Mouse (Mus musculus) urinary bladder, adult 18-20 months (tissue): ENCODE data around the gene Ebf1.

ENCODE experiments used
- DNase-seq, 2 experiments: peaks; one replicate each; pipeline ENCODE4 v3.0.0; 2022; ENCODE audit warnings: low spot score in 2 of 2, mixed read lengths in 2 of 2

Gene Ebf1

DNA sequence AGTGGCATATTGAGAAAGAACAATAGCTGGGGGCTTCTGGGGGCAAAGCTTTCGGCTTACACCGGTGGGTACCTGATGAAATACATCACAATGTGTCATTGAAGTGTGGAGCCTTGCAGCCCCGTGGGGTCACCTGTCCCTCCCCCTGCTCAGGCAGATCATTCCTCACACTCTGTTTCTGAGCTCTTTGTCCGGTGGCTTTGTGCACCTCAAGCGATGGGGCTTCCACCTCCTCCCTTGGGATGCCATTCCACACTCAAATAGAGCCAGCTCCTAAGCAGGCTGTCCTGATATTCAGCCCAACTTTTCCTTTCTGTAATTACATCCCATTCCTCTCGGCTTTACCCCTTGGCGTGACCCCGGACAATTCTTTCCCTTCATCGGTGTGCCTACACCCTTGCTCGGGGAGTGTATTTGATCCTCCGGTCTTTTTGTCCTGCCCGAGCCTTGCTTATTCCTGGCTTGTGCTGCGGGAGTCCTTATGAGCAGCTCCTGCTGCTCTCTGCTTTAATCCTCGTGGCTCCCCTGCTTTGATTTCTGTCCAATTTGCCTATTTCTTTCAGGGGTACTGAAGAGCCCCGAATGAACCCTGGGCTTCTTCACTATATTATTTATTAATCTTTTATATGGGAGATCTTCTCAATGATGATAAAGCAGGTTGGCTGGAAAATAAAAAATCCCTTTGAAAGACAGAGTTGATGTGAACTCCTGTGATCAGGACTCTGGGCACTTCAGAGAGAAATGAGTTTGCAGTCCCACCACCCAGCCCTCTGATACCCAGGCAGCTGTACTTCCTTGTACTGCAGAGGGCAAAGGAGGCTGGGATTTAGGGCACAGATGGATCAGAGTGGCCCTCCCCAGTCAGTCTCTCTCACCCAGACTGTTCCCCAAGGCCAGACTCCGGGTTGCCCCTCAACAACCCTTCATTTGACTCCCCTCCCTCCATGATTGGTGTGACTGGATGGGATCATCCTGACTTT, 160.5 kb downstream of the Ebf1 start:
- DNase-seq = no peak

DNA sequence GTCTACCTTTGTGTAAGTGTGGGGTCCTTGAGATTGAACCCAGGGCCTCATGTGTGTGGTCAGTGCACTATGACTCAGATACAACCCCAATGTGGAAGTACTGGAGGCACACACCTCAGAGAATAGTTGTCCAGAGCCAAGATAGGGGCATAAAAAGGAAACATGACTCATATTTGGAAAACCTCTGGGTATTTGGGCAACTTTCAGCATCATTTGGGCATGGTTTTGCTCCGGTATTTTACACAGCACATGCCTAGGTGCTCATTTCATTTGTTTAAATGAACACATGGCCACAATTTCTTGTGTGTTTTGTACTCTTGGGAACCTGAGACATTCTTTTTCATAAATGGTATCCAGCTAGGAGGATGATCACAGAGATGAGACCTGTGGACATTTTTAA, 161.9 kb downstream of the Ebf1 start:
- no peak for DNase-seq

DNA sequence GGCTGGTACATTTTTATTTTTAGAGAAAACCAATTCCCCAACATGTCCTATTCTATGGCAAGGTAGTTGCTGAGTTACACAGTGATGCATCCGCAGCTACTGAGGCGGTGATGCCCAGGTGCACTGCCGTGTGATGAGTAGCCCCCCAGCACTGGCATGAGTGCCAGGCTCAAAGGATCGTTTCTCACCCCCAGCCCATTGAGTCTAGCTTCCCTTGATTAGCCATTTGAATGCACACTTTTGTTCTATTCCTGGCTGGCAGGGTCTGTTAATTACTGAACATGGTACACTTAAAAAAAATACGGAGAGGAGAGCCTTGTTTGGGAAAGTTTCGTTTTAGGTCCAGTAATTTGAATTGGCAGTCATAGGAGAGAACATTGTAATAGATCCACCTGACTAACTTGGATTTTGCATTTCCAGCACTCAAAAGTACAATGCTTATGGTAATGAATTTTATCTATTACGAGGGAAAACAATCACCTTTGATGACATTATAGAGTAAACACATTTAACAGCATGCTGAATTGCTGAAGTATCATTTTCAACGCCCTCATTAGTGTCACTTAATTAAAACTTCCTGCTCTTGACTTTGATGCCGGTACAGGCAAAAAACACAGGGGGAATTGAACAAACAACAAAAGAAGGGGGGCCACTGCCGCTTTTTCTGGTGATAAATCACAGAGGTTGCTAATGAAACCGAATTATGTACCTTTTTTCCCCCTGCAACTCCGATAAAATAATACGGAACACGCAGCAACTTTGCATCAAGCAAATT, 167.3 kb downstream of the Ebf1 start:
- DNase-seq = no peak

DNA sequence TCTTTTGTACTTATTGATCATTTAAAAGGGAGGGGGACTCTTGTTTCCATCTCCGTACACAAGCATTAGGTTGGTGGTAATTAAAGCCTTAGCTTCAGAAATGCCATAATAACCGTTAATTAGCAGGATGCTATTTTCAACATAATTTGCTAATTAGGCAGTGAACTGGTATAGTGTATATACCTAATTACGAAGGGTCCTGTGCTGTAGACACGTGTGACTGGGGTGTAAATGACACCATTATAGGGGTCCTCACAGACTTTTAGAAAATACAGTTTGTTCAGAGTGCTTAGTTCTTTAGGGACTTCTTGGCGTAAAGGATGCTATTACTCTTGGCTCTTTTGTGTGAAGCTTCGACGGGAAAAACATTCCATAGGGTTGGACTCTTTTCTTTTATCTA, 167.9 kb downstream of the Ebf1 start:
- DNase-seq = no peak

DNA sequence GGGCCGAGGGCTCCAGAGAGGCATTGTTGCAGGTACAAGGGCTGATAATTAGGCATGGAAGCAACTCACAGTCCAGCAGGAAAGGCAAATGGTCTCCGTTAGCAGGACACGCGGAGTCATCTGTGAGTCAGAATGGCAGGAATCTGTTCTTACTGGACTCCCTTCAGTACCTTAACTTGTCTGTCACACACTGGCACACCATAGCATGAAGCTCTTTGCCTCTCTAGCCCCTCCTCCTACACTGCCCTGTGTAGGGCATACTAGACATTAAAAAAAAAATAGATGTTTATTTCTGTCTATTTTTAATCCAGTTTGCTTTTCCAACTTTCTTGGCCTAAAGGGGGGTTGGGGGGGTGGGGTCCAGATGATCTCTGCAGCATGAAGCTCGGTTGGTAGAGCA, 168.4 kb downstream of the Ebf1 start:
- no peak for DNase-seq

DNA sequence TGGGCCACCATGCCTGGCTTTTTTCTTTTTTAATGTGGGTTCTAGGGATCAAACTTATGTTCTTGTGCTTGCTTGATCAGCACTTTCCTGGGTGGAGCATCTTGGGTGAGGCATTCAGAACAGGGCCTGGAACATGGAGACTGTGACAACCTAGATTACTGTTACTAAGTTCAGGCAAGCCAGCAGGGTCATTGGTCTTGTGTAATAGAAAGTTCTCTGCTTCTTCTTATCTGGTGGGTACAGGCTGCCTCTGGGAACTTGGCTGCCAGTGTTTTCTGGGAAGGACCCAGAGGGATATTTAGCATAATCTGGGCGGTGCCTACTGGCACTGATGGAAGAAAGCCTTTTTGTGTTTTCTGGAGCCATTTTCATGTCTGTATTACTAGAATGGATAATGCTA, 170.9 kb downstream of the Ebf1 start:
- no peak for DNase-seq

DNA sequence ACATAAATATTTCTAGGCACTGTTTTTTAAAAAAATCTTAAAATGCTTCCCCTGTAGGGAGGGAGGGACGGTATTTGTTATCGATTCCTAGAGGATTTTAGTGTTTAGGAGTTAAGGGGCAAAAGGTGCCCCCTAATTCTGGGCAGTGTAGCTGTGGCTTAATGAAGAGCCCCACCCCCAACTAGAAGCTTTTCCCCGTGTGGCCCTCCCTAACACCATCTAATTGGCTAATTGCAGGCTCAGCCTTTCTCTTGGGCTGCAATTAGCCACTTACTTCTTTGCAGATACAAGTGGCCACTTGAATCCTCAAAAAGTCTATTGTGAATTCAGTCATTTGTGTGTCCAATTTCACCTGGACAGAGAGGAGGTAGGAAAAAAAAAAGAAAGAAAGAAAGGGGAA, 175.7 kb downstream of the Ebf1 start:
- no peak for DNase-seq

DNA sequence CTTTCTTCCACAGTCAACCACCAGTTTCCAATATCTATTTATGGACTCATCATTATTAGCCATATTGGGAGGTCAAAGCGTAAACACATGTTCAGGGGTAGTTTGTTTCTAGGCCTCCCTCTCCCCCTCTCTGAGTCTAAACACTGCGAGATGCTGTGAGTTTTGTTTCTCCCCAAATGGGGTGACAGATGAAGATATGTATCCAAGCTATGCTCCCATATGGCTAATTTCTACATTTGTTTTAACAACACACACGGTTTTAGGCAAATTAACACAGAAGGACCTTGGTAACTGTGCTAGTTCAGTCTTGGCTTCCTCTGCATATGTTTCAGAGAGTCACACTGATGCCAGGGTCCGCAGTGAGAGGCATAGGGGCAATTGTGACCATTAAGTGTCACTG, 177.8 kb downstream of the Ebf1 start:
- no peak for DNase-seq

DNA sequence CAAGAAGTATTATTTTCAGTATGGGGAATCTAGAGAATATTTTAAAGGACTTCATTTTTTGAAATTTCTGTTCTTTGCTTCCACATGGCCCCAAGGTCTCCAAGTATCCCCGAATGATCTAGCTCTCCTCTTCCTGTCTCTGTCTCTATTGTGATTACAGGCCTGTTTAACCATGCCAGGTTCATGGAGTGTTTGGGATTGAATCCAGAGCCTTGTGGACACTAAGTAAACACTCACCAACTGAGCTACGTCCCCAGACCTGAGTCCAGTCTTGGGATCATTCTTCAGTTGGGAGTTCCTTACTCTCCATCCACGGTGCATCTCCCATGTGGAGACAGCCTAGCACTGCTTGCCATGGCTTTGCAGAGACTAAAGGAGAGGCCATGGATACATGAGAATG, 178.7 kb downstream of the Ebf1 start:
- DNase-seq = no peak

DNA sequence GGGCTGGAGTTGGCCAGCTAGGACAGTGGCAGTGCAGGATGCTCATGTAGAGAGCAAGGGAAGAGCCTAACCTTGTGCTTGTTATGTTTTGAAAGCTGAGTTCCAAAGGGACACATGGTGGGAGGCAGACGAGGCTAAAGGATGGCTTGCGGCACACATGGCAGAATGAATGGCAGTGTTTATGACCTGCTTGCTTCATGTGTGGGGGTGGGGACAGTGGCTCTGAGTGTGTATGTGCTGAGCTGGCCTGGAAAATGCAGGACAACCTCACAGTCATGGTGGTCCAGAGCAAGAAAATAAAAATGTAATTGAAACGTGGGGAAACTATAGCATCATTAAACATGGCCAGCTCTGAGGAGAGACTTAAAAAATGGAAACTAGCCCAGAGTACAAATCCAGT, 181.2 kb downstream of the Ebf1 start:
- no peak for DNase-seq

DNA sequence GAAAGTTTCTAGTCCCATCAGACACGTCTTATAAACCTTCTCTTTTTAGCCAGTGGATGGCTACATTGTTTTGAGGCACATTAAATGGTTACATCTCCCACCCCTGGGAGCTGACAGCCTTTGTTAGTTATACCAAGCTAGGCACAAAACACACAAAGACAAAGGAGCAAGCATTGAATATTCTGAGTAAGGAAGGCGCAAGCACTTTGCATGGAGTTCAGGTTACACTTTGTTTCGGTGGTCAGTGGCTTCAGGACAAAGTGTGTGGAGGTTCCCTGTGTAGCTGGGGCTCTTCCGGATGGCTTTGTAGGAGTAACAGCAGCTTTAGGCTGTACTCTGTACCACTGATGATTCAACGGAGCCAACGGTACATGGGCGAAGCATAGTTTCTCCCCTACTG, 186.9 kb downstream of the Ebf1 start:
- no peak for DNase-seq

DNA sequence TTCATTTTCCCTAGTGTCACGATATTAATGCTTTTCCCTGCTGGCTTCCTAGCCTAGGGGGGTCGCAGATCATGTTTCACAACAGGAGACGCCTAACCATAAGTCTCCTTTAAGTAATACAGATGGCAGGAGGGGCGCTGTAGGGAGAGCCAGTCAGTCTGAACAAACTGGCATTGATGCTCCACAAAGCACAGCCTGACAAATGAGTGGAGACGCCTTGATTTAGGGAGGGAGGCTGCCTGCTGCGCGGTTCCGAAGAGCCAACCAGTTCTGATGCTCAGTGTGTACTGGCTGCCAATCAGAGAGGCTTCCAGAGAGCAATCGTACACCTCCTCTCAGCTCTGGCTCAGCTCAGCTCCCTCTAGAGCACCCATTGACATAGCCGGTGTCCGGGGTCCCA, 189.5 kb downstream of the Ebf1 start:
- DNase-seq = no peak

DNA sequence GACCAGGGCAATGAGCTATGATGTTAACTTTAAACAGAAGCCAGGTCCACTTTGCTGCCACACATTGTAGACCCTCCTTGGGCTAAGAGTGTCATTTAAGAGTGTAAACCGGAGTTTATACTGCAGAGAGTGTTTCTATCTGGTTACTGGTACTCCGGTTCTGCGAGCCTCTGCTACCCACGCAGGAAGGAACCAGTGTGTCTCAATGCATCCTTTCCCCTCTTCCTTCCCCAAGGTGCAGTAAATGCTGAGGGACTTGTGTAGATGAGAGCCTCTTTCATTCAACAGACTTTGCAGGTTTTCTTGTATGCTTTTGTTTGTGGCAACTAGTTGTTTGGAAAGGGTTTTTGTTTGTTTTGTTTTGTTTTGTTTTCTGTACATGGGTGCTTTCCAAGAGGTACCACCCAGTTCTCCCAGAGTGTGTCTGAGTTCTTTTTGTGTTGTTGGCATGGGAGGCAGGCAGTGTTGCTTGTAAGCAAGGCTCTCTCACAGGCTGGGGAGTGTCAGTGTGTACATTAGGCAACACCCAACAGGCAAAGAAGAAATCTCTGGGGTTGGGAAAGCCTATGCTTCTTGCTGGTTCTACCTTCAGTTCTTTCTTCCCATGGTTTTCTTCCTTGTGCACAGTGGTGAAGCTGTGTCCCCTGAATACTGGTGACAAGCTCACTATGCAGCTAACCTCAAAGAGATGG, 191.9 kb downstream of the Ebf1 start:
- no peak for DNase-seq

DNA sequence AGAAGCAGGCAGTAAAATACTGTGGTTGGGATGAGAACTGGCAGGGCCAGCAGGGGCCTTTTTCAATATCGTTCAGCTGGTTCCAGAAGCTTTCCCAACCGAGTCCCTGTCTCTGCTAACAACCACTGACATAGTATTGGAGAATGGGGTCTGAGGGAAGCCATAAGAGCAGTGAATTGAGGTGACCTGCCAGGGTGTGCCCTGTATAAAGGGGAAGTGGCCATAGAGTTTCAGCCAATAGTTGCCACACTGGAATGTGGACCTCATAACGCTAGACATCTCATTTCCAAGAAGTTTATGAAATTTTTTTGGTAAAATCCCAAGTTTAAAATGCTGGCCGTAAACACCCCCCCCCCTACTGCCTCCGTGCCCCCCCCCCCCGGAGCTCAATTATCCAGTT, 193.9 kb downstream of the Ebf1 start:
- no peak for DNase-seq

DNA sequence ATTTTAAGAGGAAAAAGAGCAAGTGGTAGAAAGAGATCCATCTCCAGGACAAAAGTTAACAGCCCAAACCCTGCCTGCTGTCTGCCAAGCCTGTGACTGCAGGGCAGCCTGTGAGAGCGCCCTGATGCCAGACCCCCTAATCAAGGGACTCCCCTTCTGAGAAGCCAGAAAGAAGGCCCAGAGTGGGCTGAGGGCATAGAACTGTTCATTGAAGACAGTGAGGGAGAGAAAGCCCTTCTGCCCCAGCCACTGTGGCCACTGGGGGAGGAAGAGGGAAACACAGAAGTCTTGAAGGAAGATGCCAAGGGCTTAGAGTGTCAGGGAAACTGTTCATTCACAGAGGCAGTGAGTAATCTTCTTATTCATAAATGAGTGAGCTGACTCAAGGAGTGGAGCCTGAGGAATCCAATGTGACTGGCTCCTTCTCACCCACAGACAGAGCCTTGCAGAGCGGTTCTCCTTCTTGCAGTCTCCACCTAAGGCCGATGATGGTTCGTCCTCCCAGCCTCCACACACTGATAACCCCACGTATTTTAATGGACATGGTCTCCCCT, 195.2 kb downstream of the Ebf1 start:
- no peak for DNase-seq

DNA sequence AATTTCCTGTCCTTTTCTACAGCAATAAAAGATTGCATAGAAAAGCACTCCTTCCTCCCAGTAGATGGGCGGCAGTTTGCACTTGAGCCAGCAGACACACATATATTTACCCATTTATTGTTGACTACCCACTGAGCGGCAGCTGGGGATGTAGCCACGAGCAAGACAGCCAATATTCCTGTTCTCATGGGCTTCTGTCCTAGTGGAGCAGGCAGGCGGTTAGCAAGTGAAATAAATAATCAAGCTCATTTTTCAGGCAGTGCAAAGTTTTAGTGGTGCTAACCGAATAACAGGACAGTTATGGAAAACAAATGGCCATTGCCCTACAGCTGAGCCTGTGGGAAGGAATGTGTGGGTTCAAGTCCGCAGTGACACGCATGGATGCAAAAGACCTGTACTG, 196.4 kb downstream of the Ebf1 start:
- DNase-seq = no peak

DNA sequence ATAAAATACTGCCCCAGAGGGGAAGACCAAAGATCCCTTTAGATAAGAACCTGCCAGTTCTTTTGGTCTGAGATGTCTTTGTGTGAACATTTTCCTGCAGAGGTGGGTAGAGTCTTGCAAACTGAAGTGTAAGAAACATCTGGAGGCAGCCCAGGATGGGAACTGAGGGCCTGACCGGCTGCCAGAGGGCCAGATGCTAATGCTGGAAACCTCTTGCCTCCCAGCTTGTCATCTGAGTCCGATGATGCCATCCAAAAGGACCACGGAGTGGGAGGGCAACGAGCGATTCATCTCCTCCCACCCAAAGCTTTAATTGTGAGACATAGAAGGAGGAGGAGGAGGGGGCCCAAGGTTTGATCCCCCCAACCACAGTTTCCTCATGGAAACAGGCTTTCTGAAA, 197.7 kb downstream of the Ebf1 start:
- no peak for DNase-seq

DNA sequence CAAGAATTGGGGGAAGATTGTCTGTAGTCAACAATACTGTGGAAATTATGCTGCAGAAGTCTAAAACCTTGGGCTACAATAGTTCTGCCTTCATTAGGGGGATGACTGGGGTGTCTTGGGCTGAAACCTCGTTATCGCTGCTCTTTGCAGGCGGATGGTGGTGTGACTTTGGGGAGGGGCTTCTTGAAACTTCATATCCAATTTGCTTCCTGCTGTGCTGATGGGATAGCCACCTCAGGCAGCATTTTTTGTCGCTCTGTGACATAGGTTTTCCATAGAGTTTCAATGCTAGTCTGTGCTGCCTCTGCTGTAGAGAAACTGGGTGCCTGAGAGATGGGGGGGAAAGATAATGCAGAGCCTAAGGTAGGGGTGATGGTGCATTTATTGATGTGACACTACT, 198.9 kb downstream of the Ebf1 start:
- DNase-seq = no peak

DNA sequence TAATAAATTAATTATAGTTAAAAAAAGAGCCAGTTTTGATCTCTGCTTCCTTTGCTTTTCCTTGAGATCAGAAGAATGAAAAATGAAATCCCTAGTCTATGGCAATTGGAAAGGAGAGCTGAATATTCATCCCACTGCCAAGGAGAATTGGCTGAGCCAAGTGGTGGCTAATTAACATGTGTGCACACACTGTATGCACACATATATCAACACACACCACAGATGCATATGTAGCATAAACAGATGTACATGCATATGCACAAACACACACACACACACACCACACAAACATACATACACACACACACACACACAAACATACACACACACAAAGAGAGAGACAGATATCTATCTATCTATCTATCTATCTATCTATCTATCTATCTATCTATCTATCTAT, 205.2 kb downstream of the Ebf1 start:
- no peak for DNase-seq

DNA sequence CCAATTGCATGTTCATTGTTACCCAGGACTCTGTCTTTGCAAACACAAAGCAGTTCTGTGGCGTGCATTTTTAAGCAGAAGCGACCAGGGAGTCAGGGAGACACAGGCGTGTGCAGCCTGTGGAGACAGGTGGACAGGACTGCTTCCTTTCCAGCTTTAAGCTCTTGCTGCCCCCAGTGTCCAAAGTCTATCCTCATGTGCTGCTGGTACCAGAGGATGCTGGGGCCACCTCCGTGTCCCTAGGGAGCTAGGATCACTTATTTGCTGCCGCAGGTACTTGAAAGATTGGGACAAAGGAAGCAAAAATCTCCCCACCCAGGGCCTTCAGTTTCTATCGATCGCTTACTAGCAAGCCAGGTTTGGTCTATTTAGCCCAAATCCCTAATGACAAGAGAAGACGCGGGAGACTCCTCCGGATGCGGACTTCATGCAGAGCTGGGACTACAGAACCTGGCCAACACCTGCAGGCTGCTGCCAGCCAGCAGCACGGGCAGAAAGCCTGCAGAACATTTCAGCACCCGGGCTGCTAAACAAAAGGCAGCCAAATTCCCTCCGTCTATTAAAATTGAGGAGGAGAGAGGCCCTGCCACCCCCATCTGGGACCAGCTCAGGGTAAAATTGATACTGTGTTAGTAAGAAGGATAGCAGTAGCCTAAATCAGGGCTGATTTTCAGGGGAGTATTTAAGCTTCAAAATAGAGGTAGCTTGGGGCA, 215.3 kb downstream of the Ebf1 start:
- DNase-seq = no peak

DNA sequence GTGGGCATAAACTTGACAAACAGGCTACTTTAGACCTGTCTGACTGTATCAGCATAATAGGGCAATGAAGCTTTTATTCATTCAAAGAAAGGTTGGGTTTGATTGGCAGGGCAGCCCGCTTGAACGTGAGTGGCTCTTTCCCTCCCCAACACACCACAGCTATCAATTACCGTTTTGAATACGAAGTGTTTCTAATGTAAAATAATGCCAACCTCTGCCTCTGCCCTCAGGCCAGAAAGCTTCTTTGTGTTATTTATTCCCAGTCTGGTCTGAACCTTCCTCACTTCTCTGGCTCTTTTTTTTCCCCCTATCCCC, 215.8 kb downstream of the Ebf1 start:
- no peak for DNase-seq
